Mouse (Mus musculus) lung, embryonic 14.5 days (tissue): Measurements from ENCODE around the gene B4galnt3. TPM values are rescaled to one million over a fixed set of nuclear protein-coding genes. Genes with fewer than 3 reads are reported as not detected.

Experiments used
- ATAC-seq: fragments of 200-750 bp; cut with Nextera tagmentation; 2 replicates; pipeline ENCODE4 v1.8.0; 2017; ENCODE audit warnings: mild to moderate bottlenecking, moderate TSS enrichment, moderate library complexity; ENCODE audit not compliant: insufficient read depth
- DNase-seq: peaks from one replicate; pipeline ENCODE4 v3.0.0-alpha.2; 2015
- H3K27ac ChIP-seq: fragments of 300-500 bp; sonication (generic); 2 replicates; pipeline ENCODE4 v1.5.1; 2014; ENCODE audit warnings: low read depth, mild to moderate bottlenecking, moderate library complexity
- H3K27me3 ChIP-seq: fragments of 300-500 bp; sonication (generic); 2 replicates; pipeline ENCODE4 v1.6.1; 2014; ENCODE audit warnings: low read length, control low read depth; ENCODE audit not compliant: insufficient read depth
- H3K36me3 ChIP-seq: fragments of 300-500 bp; sonication (generic); 2 replicates; pipeline ENCODE4 v1.6.1; 2014; ENCODE audit warnings: control low read depth; ENCODE audit not compliant: insufficient read depth
- H3K4me1 ChIP-seq: fragments of 300-500 bp; sonication (generic); 2 replicates; pipeline ENCODE4 v1.6.1; 2014; ENCODE audit warnings: antibody characterized with exemption, control low read depth; ENCODE audit not compliant: insufficient read depth
- H3K4me2 ChIP-seq: fragments of 300-500 bp; sonication (generic); 2 replicates; pipeline ENCODE4 v1.6.1; 2014; ENCODE audit warnings: mild to moderate bottlenecking
- H3K4me3 ChIP-seq: fragments of 300-500 bp; sonication (generic); 2 replicates; pipeline ENCODE4 v1.5.1; 2014; ENCODE audit warnings: low read depth, low read length
- H3K9ac ChIP-seq: fragments of 300-500 bp; sonication (generic); 2 replicates; pipeline ENCODE4 v1.6.1; 2014
- H3K9me3 ChIP-seq: fragments of 300-500 bp; sonication (generic); 2 replicates; pipeline ENCODE4 v1.6.1; 2016; ENCODE audit warnings: low read depth, low read length, control low read depth
- CTCF ChIP-seq: IDR thresholded peaks from 2 replicates; pipeline ENCODE4 v1.5.1; 2016; ENCODE audit warnings: antibody characterized with exemption, low read depth
- WGBS: fragments of 180-500 bp; shearing (Covaris S2); extraction: QIAGEN DNeasy Blood & Tissue Kit; methylation state at CpG from one replicate; pipeline ENCODE4 v1.1.7; 2014; 5-methylcytosine and 5-hydroxymethylcytosine counted together
- polyA plus RNA-seq: library from polyadenylated mRNA; unstranded; fragments of >200 nt; fragmentation: Nextera tagmentation; extraction: Ambion mirVana; gene quantifications from 2 replicates; pipeline ENCODE4 v1.2.1, GENCODE M21; 2014

The B4galnt3 gene
- polyA plus RNA-seq, 1 experiment from 2014 or later, result 0.09 TPM

DNA sequence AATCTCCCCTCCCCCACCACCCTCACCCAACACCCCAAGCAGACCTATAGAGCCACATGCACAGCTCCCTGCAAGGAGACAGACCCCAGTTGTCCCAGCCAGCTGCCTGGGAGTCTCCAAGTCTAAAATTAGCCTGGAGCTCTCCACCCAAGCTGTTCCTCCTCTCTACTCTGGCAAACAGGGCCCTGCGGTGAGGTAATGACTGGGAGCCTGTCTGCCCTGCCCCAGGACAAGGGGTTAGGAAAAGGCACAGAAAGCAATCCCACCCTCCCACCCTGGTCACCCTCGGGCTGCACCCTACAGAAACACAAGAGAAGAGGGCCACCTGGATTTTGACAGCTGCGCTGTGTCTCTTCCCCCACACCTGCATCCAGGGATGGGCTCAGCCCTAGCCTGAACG is 19.5 kb downstream of the B4galnt3 start:
- Histone ChIP-seq H3K4me1 (no peaks in the 10 kb centered on the region), H3K4me3 (no peak overlapping the region), H3K9ac (no peak overlapping the region), H3K36me3 (no peaks in the 10 kb centered on the region), H3K27ac (no peak overlapping the region), H3K27me3 (no peaks in the 10 kb centered on the region), H3K9me3 (no peaks in the 10 kb centered on the region), H3K4me2 (no peak overlapping the region)
- WGBS, result 35% methylated on average over 4 of the region's 4 CpGs
- no peak for TF ChIP-seq CTCF
- 0 out of 2 replicates have a peak, but pooled peaks have one; percentile 8 for ATAC-seq
- DNase-seq, result no peak

DNA sequence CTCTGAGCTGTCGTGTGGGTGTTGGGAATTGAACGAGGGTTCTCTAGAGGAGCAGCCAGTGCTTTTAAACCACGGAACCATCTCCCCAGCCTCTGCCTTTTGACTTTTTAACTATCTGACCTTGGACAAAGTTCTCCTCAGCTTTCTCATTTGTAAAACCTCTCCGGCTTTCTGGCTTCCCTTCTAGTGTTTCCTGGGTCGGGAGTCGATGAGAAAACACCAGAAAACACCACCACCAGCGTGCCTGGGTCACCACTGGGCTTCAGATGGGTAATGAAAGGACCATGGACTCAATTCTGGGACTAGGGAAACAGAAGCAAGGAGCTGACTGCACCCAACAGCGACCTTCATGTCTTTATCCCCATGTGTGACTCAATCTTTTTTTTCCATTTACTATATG is 20.2 kb downstream of the B4galnt3 start:
- H3K27me3 ChIP-seq, result no peaks in the 10 kb centered on the region
- H3K9ac ChIP-seq, result no peak overlapping the region
- no peaks in the 10 kb centered on the region for H3K9me3 ChIP-seq
- ATAC-seq, result no peak
- no peaks in the 10 kb centered on the region for H3K4me1 ChIP-seq
- H3K27ac ChIP-seq, result no peak overlapping the region
- TF ChIP-seq CTCF, result no peak
- 72% methylated on average over 8 of the region's 8 CpGs for WGBS
- H3K4me3 ChIP-seq, result no peak overlapping the region
- no peak for DNase-seq
- no peak overlapping the region for H3K4me2 ChIP-seq
- H3K36me3 ChIP-seq, result no peaks in the 10 kb centered on the region

DNA sequence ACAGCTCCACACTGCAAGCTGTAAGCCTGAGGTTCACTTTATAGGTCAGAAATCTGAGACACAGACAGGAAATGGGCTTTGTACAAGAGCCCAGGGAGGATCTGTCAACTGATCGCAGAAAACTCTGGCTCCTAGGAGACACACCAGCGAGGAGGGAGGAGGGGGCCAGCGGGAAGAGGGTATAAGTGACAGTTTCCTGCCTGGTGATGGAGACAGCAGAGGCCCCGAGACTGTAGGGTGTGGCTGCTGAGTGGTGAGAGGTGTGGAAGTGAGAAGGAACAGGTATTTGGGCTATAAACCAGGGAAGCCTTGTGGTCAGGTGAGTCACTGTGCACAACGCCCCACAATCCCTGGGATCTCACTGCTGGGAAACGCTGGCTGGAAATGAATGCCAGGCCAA is 30.2 kb downstream of the B4galnt3 start:
- TF ChIP-seq CTCF, result no peak
- Histone ChIP-seq H3K4me3 (no peak overlapping the region), H3K36me3 (no peaks in the 10 kb centered on the region), H3K4me1 (no peaks in the 10 kb centered on the region), H3K4me2 (no peak overlapping the region), H3K27me3 (no peaks in the 10 kb centered on the region), H3K27ac (no peak overlapping the region), H3K9ac (no peak overlapping the region), H3K9me3 (no peaks in the 10 kb centered on the region)
- DNase-seq (no peak), ATAC-seq (no peak)
- 19% methylated on average over 6 of the region's 6 CpGs for WGBS

DNA sequence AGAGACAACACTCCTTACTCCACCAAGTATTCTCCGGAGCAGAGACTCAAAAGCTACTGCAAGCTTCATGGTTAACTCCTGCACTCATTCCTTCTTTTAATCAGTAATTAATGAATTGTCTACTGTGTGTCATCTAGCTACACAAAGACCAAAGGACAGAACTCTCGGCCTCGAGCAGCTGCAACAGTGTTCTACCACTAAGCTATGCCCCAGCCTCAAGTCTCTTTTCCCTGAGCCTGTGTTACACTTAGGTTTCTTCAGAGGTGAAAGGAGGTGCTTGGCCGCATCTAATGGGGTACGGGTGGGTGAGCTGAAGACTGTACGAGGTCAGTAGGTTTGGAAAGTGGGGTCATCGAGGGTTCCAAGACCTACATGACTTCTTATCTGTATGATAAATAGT is 30.8 kb downstream of the B4galnt3 start:
- Histone ChIP-seq H3K4me2 (no peak overlapping the region), H3K36me3 (no peaks in the 10 kb centered on the region), H3K4me3 (no peak overlapping the region), H3K9me3 (no peaks in the 10 kb centered on the region), H3K9ac (no peak overlapping the region), H3K27ac (no peak overlapping the region), H3K4me1 (no peaks in the 10 kb centered on the region), H3K27me3 (no peaks in the 10 kb centered on the region)
- ATAC-seq, result no peak
- 51% methylated on average over 7 of the region's 7 CpGs for WGBS
- DNase-seq, result no peak
- TF ChIP-seq CTCF, result no peak

DNA sequence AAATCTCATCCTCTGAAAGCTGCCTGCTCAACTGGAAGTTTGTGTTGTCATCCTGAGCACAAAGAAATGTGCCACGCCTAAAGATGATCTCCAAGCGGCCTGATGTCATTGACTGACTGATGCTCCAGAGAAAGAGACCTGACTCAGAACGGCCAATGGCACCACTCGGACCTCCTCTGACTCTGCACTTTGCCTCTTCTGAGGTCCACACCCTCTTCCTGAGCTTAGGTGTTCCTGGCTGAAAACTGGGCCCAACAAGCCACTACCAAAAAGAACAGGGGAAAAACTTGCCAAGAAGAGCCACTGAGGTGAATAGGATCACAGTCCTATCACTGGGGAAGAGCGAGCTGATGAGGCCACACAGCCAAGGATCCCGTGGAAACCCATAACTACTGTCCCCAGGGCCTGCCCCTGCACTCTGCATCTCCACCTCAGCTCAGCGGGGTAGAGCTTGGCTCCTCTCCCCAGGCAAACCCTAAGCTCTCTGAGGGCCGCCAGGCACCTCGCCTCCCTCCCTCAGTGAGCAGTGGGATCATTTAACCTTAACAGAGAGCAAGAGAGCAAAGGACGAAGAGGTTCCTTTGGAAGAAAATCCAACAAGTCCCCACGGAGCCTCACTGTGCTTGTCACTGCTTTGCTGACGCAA is 31.4 kb downstream of the B4galnt3 start:
- H3K4me3 ChIP-seq, result no peak overlapping the region
- DNase-seq, result no peak
- no peak overlapping the region for H3K27ac ChIP-seq
- WGBS, result 56% methylated on average over 12 of the region's 12 CpGs
- no peak for ATAC-seq
- no peaks in the 10 kb centered on the region for H3K4me1 ChIP-seq
- no peak overlapping the region for H3K9ac ChIP-seq
- H3K27me3 ChIP-seq, result no peaks in the 10 kb centered on the region
- no peak overlapping the region for H3K4me2 ChIP-seq
- H3K36me3 ChIP-seq, result no peaks in the 10 kb centered on the region
- TF ChIP-seq CTCF, result no peak
- H3K9me3 ChIP-seq, result no peaks in the 10 kb centered on the region

DNA sequence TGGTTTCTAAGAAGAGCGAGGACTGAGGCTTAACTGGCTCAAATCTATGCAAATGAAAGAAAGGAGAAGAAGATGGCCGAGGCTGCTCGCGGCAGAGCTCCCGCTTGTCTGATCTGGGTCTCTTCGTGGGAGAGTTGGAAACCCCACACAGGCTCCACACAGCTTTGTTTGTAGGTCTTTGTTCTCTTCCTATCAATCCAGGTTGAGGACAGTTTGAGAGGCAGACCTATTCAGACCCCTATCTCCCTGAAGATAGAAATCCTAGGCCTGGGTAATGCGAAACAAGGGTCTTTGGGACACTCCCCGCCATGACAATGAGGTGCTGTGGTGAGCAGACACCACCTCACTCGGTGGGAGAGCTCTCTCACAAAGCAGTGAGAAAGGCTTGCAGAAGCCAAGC is 34.9 kb downstream of the B4galnt3 start:
- Histone ChIP-seq H3K4me1 (no peaks in the 10 kb centered on the region), H3K27me3 (no peaks in the 10 kb centered on the region), H3K4me3 (no peak overlapping the region), H3K9me3 (no peaks in the 10 kb centered on the region), H3K4me2 (no peak overlapping the region), H3K36me3 (no peaks in the 10 kb centered on the region), H3K27ac (no peak overlapping the region), H3K9ac (no peak overlapping the region)
- 33% methylated on average over 9 of the region's 9 CpGs for WGBS
- DNase-seq (no peak), ATAC-seq (no peak)
- TF ChIP-seq CTCF, result no peak

DNA sequence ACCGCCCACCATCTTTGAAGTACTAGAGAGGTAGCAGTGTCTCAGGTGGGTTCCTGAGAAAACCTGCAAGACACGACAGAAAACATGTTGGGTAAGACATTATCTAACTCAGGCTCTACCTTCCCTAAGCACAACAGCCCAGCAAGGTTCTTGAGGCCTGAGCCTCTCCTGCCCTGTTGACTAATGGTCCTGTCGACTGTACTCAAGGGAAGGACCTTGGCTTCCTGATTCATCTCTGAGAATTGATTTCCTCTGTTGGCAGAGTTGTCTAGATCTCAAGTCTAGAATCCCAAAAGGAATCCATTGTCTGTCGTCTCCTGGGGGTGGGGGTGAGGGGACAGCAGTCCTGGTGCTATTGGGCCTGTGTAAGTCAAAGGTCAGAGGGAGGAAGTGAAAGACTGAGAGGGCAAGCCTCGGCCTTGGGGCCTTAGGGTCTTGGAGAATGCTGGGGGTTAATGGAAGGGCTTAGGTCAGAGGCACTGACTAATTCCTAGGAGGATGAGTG is 37.9 kb downstream of the B4galnt3 start:
- H3K27ac ChIP-seq, result no peak overlapping the region
- 62% methylated on average over 5 of the region's 5 CpGs for whole genome bisulfite sequencing
- no peak overlapping the region for H3K4me2 ChIP-seq
- DNase-seq (no peak), ATAC-seq (no peak)
- H3K9ac ChIP-seq, result no peak overlapping the region
- no peaks in the 10 kb centered on the region for H3K36me3 ChIP-seq
- H3K4me1 ChIP-seq, result no peaks in the 10 kb centered on the region
- no peaks in the 10 kb centered on the region for H3K9me3 ChIP-seq
- no peak overlapping the region for H3K4me3 ChIP-seq
- no peaks in the 10 kb centered on the region for H3K27me3 ChIP-seq
- TF ChIP-seq CTCF, result no peak
